Mouse (Mus musculus): ENCODE data around the gene Gas2. TPM values are rescaled to one million over a fixed set of nuclear protein-coding genes. Genes with fewer than 3 reads are reported as not detected.

The Gas2 gene
- polyA plus RNA-seq (2017; shearing (Covaris generic)): 10 to 100 TPM in 1 of 3 experiments, 1 to 10 TPM in 2; 2.3 to 10.3 (median 3.6) TPM

GRCm38 (mm10) chr7:51861250-51862096 is at the start of gene Gas2:
Gene Gas2, plus strand, starts transcription at chr7:51862015.
- peak; percentile 56 for ATAC-seq

- ATAC-seq: no peak
Observed at GRCm38 (mm10) chr7:51815473-51816282, 46.1 kb upstream of the Gas2 start.

- no peak for ATAC-seq
Observed at GRCm38 (mm10) chr7:51816283-51816839, 45.5 kb upstream of the Gas2 start.

DNA sequence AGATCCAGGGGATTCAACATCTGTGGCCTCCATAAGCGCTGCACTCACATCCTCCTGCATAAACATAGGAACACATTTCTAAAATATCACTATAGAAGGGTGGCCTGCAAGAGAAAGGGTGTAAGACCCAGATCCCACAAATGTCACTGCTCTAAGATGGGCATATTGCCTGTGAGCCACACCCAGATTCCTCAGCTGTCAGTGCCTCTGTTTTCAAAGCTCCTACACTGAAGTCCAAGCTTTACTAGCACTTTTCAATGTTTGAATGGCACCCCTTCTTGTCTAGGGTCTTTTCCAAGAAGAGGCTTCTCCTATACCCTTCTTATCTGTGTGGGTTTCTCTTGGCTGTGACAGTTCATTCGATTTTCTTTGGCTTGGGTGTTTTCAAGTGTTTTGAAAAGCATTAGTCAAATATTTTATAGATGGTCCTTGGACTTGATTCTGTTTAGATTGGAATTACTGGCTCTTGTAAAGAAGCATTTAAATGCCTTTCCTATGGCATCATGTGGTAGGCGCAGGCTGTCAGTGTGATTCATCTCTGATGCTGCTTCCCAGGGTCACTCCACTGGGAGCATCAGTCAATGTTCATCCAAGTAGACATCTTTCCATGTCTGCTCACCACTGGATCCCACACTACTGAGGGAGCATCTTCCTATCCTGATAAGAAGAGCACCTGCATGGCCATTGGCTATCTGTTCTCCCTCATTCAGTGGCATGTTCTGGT is 43.4 kb upstream of the Gas2 start:
- no peak for ATAC-seq

DNA sequence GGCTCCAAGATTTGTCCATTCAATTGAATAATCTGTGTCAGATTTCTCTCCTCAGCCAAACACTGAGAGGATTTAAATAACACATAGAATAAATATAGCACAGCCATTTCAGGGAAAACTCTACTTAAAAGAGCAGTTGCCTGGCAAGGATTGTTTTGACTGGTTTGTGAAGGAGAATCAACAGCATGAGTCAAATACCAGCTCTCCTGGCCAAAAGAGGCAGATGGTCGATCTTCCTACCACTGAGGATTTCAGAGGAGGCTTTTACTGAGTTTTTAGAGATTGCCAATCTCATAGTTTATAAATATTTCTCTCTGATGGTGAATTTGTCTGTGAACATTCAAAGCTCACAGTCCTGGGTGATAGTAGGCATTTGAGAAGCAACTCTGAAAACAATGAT is 41.9 kb upstream of the Gas2 start:
- ATAC-seq: no peak

GRCm38 (mm10) chr7:51821467-51821866 is 40.3 kb upstream of the Gas2 start:
- no peak for ATAC-seq

DNA sequence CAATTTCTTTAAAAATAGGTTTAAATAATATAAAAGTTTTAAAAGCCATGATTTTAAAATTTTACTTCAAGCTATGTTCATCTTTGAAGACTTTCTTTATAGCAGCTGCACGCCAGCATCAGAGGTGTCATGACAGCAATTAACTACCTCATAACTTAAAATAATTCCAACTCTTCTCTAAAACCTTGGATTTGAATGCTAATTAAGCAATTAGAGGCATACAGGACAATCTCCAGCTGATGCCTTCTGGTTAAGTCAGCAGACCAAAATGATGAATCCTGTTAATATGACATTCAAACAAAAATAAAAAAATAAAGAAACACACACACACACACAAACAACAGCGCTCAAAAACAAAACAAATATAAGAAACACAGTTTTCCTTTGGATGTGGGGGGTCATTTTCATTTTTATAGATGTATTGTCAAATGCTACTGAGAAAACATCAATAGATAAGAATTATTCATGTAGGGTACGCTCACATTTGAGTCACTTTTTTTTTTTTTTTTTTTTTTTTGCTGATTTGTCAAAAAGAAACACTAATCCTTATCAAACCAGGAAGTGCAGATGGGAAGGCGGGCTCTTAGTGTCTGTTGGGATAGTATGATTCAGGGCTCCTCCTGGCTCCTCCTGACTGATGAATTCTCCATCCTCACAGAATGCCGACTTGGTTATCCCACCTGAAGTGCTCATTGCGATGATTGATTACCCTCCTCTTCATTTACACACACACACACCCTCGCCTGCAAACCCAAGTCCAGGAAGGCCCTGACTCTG is 38.1 kb upstream of the Gas2 start:
- ATAC-seq: no peak

DNA sequence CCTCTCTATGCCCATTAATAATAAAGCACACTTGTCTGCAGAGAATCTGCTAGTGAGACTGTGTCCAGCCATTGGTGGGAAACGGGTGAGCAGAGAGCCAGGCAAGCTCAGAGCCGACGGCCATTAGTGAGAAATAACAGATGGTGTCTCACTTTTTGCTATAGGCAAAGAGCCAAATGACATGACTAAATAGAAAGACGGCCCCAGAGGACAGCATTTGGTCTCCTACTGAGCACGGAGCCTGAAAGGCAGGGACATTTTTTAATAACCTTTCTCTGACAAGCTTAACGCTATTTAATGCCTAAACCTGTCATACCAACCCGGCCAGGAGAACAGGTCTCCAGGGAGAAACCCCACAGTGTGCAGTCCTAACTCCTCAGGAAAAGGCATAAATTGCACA is 29.9 kb upstream of the Gas2 start:
- ATAC-seq: no peak

GRCm38 (mm10) chr7:51840515-51840914 is 21.3 kb upstream of the Gas2 start:
- ATAC-seq: no peak

GRCm38 (mm10) chr7:51850877-51851276 is 10.9 kb upstream of the Gas2 start:
- no peak for ATAC-seq

DNA sequence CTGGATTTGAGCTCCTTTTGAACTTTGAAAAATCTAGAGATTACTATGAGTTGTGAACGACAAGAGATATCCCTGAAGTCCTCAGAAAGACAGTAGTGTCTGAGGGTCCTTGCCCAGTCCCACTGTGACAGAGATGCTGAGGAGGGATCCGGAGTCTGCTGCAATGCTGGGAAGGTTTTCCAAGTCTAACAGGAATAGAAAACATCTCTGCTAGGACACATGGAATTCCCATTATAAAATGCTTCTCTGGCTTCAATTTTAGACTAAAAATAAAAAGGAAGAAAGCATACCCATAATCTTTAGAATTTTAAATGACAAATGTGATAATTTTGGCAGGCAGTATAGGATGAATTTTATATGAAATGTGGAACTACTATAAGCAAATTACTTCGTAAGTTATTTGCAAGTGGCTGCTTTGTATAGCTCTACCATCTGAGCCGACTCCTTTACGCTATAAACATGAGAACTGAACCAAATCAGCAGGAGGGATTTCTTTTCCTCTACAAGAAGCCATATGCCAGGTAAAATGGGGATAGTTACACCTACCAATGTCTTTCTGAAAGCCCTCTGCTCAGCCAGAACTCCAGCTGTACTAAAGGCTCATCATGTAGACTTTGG is 9.8 kb upstream of the Gas2 start:
- ATAC-seq: no peak

- ATAC-seq: peak; percentile 97
Observed at GRCm38 (mm10) chr7:51862097-51862492, 280 bp downstream of the Gas2 start, which contains the start of gene Fancf. Gene Fancf, minus strand, starts transcription at chr7:51862267.

GRCm38 (mm10) chr7:51862842-51863241 is 1.0 kb downstream of the Gas2 start:
- no peak for ATAC-seq

DNA sequence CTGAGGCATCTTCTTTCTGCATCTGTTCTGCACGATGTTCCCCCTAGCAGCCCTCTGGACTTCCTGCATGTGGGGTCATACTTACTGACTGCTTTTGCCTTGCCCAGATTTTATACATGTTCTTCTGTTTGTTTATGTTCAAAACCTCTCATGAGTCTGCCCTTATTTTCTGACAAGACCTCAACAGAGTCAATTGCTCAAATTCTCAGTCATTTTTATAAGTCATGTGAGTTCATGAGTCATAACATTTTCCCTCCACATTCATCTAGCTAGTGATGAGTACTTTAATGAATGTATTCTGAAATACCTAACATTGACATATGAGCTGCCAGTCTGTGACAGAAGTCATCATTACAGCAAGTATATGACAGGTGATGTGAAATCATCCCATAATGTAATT is 3.5 kb downstream of the Gas2 start:
- ATAC-seq: no peak

DNA sequence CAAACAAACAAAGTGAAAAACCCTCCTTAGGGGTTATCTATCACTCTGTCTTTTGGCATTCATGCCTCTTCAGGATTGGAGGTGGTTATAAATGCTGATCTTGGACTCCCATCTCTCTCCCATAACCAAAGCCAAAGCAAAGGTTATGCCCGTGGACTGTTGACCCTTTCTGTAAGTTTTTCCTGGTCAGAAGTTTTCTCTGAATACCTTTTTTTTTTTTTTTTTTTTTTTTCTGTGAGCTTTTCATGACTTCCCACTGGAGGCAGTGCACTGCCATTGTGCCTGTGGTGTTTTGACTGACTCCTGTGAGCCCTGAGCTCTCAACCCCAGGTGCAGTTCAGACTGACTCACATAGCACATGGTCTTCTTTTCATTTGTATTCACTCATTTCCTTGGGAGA is 6.2 kb downstream of the Gas2 start:
- ATAC-seq: no peak

DNA sequence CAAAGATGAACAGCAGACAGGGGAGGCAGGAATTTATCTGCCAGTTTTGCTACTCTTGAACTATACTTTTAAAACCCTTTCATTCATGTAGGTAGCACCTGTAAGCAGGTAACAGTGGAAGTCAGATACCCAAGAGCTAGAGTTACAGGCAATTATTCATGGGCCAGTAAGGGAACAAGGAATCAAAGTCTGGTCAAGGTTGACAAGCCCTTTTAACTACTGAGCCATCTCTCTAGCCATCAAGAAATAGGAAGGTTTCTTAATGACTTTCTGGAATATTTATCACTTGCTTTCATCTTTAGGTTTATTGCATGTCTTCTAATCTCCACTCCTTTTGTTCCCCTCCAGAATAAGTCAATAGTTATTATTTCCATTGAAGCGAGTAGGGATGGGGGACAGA is 10.2 kb downstream of the Gas2 start:
- no peak for ATAC-seq

GRCm38 (mm10) chr7:51872597-51872996 is 10.8 kb downstream of the Gas2 start:
- ATAC-seq: no peak

- ATAC-seq: no peak
Observed at GRCm38 (mm10) chr7:51876316-51876715, 14.5 kb downstream of the Gas2 start.

DNA sequence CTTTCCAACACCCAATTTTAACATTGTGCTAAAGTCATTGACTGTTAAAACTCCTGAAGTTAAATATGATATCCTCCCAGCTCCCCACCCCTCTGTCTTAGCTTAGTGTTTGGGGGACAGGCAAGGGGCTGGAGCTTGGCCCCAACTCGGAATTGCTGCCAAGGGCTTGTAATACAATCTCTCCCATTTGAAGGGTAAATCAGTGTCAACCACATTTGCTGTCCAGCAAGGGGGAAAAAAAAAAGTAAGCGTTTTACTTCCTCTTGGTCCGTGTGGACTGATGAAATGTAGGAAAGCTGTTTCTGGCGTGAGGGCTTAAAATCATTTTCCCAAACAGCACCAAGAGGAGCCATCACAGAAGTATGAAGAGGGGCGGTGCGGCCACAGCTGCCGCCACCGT is 16.9 kb downstream of the Gas2 start:
- ATAC-seq: no peak

DNA sequence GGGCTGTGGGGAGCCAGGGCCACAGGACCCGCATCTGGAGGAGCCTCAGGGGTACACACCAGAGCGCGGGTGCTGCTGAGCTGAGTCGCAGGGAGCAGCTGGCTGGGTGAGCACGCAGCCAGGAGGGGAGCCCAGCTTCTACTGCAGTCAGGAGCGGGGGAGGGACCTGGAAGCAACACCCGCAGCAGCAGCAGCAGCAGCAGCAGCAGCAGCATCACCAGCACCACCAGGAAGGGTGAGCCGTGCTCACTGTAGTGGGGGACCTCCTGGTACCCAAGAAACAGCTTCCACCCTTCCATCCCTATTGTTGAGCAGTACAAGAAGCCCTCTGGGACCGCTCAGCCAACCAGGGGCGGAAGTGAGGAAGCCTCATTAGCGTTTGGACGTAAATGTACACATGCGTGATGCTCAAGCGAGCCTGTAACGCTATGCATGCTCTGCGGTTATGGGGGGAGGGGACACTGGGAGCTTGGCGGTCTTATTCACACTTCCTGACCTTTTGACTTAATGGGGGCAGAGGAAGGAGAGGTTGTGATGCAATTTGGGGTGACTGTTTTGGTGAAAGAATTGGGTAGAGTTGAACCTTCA is 17.4 kb downstream of the Gas2 start:
- ATAC-seq: peak; percentile 92

DNA sequence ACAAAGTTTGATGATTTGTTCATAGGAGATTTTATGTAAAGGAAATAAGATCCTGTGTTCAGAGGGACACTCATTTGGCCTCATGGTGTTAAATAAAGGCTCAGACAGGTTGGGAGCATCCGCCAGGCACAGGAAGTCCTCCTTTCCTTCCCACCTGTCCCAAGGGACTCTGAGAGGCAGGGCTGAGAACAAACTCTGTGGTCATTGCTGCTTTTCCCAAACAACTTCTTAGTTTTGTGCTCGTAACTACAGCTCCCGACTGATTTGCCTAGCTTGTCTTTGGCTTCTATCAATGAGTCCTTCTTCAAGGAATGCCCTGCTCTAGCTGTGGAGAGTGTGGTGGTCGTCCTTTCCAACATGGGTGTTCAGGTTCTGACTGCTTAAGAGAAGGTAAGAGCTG is 18.3 kb downstream of the Gas2 start:
- no peak for ATAC-seq

Data from inflammation-experienced regulatory T-cells, adult 6 months (primary cell).